Mouse (Mus musculus): ENCODE results near the gene 1700001C19Rik. TPM values are rescaled to one million over a fixed set of nuclear protein-coding genes. Genes with fewer than 3 reads are reported as not detected.
A peak's percentile ranks its signal among the peaks of the same experiment; 100 is the strongest.

Gene 1700001C19Rik
- polyA plus RNA-seq, 2 experiments from 2014 or later, result not detected

GRCm38 (mm10) chr17:47371451-47371850 lies 65.7 kb downstream of the 1700001C19Rik start:
- ATAC-seq, result peak; percentile 77

- peak; percentile 9 for ATAC-seq
Observed at GRCm38 (mm10) chr17:47369087-47369443, 68.1 kb downstream of the 1700001C19Rik start.

- ATAC-seq, result peak; percentile 96
Observed at GRCm38 (mm10) chr17:47368401-47369086, 68.6 kb downstream of the 1700001C19Rik start, which contains the start of gene Mrps10. Gene Mrps10, plus strand, starts transcription at chr17:47368887.

Other genes starting within 250 kb of the 1700001C19Rik start
- 10 to 100 TPM; 29.1 to 37.6 TPM for gene Mrps10, start 68.5 kb downstream of the 1700001C19Rik start, polyA plus RNA-seq (2017; shearing (Covaris generic))
- 1 to 10 TPM; 2.0 to 3.2 TPM for gene Guca1b, start 52.0 kb downstream of the 1700001C19Rik start, polyA plus RNA-seq (2017; shearing (Covaris generic))
- not detected for gene Guca1a, start 36.8 kb downstream of the 1700001C19Rik start, polyA plus RNA-seq (2017; shearing (Covaris generic))
- gene AI661453, start 761 bp downstream of the 1700001C19Rik start, polyA plus RNA-seq (2017; shearing (Covaris generic)), result not detected
- gene Taf8, start 64.9 kb upstream of the 1700001C19Rik start, polyA plus RNA-seq (2017; shearing (Covaris generic)), result 10 to 100 TPM; 61.1 to 95.4 TPM
- gene Ccnd3, start 67.7 kb upstream of the 1700001C19Rik start, polyA plus RNA-seq (2017; shearing (Covaris generic)), result 100 to 1,000 TPM; 149 to 151 TPM
- gene Bysl, start 174.1 kb upstream of the 1700001C19Rik start, polyA plus RNA-seq (2017; shearing (Covaris generic)), result 10 to 100 TPM; 10.6 to 14.2 TPM
- 10 to 100 TPM; 36.0 to 37.0 TPM for gene Med20, start 174.2 kb upstream of the 1700001C19Rik start, polyA plus RNA-seq (2017; shearing (Covaris generic))
- gene Gm20517, start 174.2 kb upstream of the 1700001C19Rik start, polyA plus RNA-seq (2017; shearing (Covaris generic)), result under 1 TPM in 1 of 2 experiments, not detected in 1; 0.73 TPM
- gene Usp49, start 193.3 kb upstream of the 1700001C19Rik start, polyA plus RNA-seq (2017; shearing (Covaris generic)), result under 1 TPM; 0.43 to 0.78 TPM